Mouse (Mus musculus) midbrain, embryonic 11.5 days (tissue): ENCODE data around the gene Arf3. TPM values are rescaled to one million over a fixed set of nuclear protein-coding genes. Genes with fewer than 3 reads are reported as not detected.
"Not testable (repeated sequence)": the region's sequence is repeated elsewhere in the genome, so short reads cannot be mapped to it uniquely, and the experiment has no call there.

Source experiments
- ATAC-seq: fragments of 200-750 bp; cut with Nextera tagmentation; 2 replicates; pipeline ENCODE4 v1.8.0; 2017; ENCODE audit warnings: moderate TSS enrichment, moderate library complexity; ENCODE audit not compliant: low FRiP score
- DNase-seq: peaks from one replicate; pipeline ENCODE4 v3.0.0; 2015; ENCODE audit warnings: low spot score; ENCODE audit errors: missing footprints
- H3K27ac ChIP-seq: fragments of 300-500 bp; sonication (generic); 2 replicates; pipeline ENCODE4 v1.5.1; 2014; ENCODE audit warnings: low read depth, low read length
- H3K27me3 ChIP-seq: fragments of 300-500 bp; sonication (generic); 2 replicates; pipeline ENCODE4 v1.6.1; 2014; ENCODE audit warnings: mild to moderate bottlenecking, low read length, moderate library complexity, mixed read lengths; ENCODE audit not compliant: control insufficient read depth, insufficient read depth
- H3K36me3 ChIP-seq: fragments of 300-500 bp; sonication (generic); 2 replicates; pipeline ENCODE4 v1.6.1; 2014; ENCODE audit warnings: mild to moderate bottlenecking, low read length, moderate library complexity, mixed read lengths; ENCODE audit not compliant: control insufficient read depth, insufficient read depth
- H3K4me1 ChIP-seq: fragments of 300-500 bp; sonication (generic); 2 replicates; pipeline ENCODE4 v1.6.1; 2014; ENCODE audit warnings: low read length; ENCODE audit not compliant: control insufficient read depth, insufficient read depth
- H3K4me2 ChIP-seq: fragments of 300-500 bp; sonication (generic); 2 replicates; pipeline ENCODE4 v1.6.1; 2014; ENCODE audit warnings: mild to moderate bottlenecking, moderate library complexity
- H3K4me3 ChIP-seq: fragments of 300-500 bp; sonication (generic); 2 replicates; pipeline ENCODE4 v1.5.1; 2014; ENCODE audit warnings: low read depth, low read length
- H3K9ac ChIP-seq: fragments of 300-500 bp; sonication (generic); 2 replicates; pipeline ENCODE4 v1.6.1; 2014; ENCODE audit warnings: low read length
- H3K9me3 ChIP-seq: fragments of 300-500 bp; sonication (generic); 2 replicates; pipeline ENCODE4 v1.6.1; 2016; ENCODE audit warnings: low read length; ENCODE audit not compliant: control insufficient read depth
- WGBS: fragments of 180-500 bp; shearing (Covaris S2); extraction: QIAGEN DNeasy Blood & Tissue Kit; methylation state at CpG from one replicate; pipeline ENCODE4 v1.1.7; 2014; 5-methylcytosine and 5-hydroxymethylcytosine counted together
- polyA plus RNA-seq: library from polyadenylated mRNA; unstranded; fragments of >200 nt; fragmentation: Nextera tagmentation; extraction: Ambion mirVana; gene quantifications from 2 replicates; pipeline ENCODE4 v1.2.1, GENCODE M21; 2014

The Arf3 gene
- polyA plus RNA-seq = 28.1 and 33.4 TPM in 2 replicates

- no peaks in the 10 kb centered on the region; the same call in 1 of the 2 replicates for H3K36me3 ChIP-seq
- WGBS = under 1% methylated on average over 60 of the region's 76 CpGs
- peak within 1 kb of the TSS; percentile 93 for H3K9ac ChIP-seq
- H3K9me3 ChIP-seq = no peaks in the 10 kb centered on the region
- ATAC-seq = peak; percentile 94
- peaks cover 9% of the 10 kb centered on the region for H3K27me3 ChIP-seq
- DNase-seq = peak; percentile 99
- H3K4me1 ChIP-seq = peaks cover 10% of the 10 kb centered on the region
- peak within 1 kb of the TSS; percentile 82 for H3K4me2 ChIP-seq
- H3K27ac ChIP-seq = peak within 1 kb of the TSS; percentile 75
- H3K4me3 ChIP-seq = peak within 1 kb of the TSS; percentile 99
Measured at GRCm38 (mm10) chr15:98762670-98763529, at the start of gene Arf3. TSS of gene Arf3 (minus strand) at chr15:98763214.

- H3K4me3 ChIP-seq, ATAC-seq, DNase-seq, H3K4me2 ChIP-seq, H3K9me3 ChIP-seq, H3K27ac ChIP-seq, H3K36me3 ChIP-seq, H3K9ac ChIP-seq: not testable (repeated sequence)
- peaks cover 19% of the 10 kb centered on the region for H3K4me1 ChIP-seq
- WGBS = 73% methylated on average over 6 of the region's 6 CpGs
- H3K27me3 ChIP-seq = peaks cover 48% of the 10 kb centered on the region
Measured at GRCm38 (mm10) chr15:98810212-98810611, 47.2 kb upstream of the Arf3 start.

- Histone ChIP-seq H3K9me3 (no peaks in the 10 kb centered on the region), H3K27ac (no peak within 1 kb of the TSS), H3K9ac (peak within 1 kb of the TSS; percentile 4; the same call in 1 of the 2 replicates), H3K4me2 (no peak within 1 kb of the TSS), H3K4me3 (no peak within 1 kb of the TSS), H3K36me3 (peaks cover 4% of the 10 kb centered on the region), H3K4me1 (peaks cover 19% of the 10 kb centered on the region), H3K27me3 (peaks cover 57% of the 10 kb centered on the region)
- no peak for DNase-seq
- ATAC-seq = no peak
- WGBS = 62% methylated on average over 3 of the region's 3 CpGs
Measured at GRCm38 (mm10) chr15:98809390-98809789, 46.4 kb upstream of the Arf3 start, which contains the start of gene Ddn. TSS of gene Ddn (minus strand) at chr15:98809490.

GRCm38 (mm10) chr15:98808651-98809134, 45.7 kb upstream of the Arf3 start:
- Histone ChIP-seq H3K27me3 (peaks cover 64% of the 10 kb centered on the region), H3K9ac (peak overlapping the region; percentile 4; the same call in 1 of the 2 replicates), H3K27ac (no peak overlapping the region), H3K4me1 (peaks cover 19% of the 10 kb centered on the region), H3K36me3 (peaks cover 4% of the 10 kb centered on the region), H3K4me3 (no peak overlapping the region), H3K4me2 (no peak overlapping the region), H3K9me3 (no peaks in the 10 kb centered on the region)
- ATAC-seq (no peak), DNase-seq (no peak)
- 11% methylated on average over 6 of the region's 6 CpGs for WGBS

- Histone ChIP-seq H3K9ac (peak overlapping the region; percentile 10; the same call in 1 of the 2 replicates), H3K4me1 (peaks cover 19% of the 10 kb centered on the region), H3K36me3 (peaks cover under 1% of the 10 kb centered on the region; the same call in 1 of the 2 replicates), H3K4me2 (peak overlapping the region; percentile 44), H3K27me3 (peaks cover 70% of the 10 kb centered on the region), H3K27ac (no peak overlapping the region), H3K4me3 (peak overlapping the region; percentile 30), H3K9me3 (no peaks in the 10 kb centered on the region)
- DNase-seq (peak; percentile 92), ATAC-seq (no peak)
- WGBS = 1% methylated on average over 34 of the region's 34 CpGs
Measured at GRCm38 (mm10) chr15:98807895-98808650, 45.1 kb upstream of the Arf3 start.

GRCm38 (mm10) chr15:98806809-98807770, 44.1 kb upstream of the Arf3 start:
- H3K27ac ChIP-seq = no peak overlapping the region
- DNase-seq = peak; percentile 92
- H3K4me3 ChIP-seq = peak overlapping the region; percentile 30
- peak overlapping the region; percentile 44 for H3K4me2 ChIP-seq
- peaks cover 80% of the 10 kb centered on the region for H3K27me3 ChIP-seq
- no peak for ATAC-seq
- no peaks in the 10 kb centered on the region for H3K36me3 ChIP-seq
- peak overlapping the region; percentile 22 for H3K9ac ChIP-seq
- no peaks in the 10 kb centered on the region for H3K9me3 ChIP-seq
- H3K4me1 ChIP-seq = peaks cover 19% of the 10 kb centered on the region
- 1% methylated on average over 53 of the region's 58 CpGs for WGBS

- H3K27me3 ChIP-seq = peaks cover 88% of the 10 kb centered on the region
- peak overlapping the region; percentile 55 for H3K4me2 ChIP-seq
- H3K27ac ChIP-seq = no peak overlapping the region
- ATAC-seq (peak; percentile 19; the same call in 1 of the 2 replicates), DNase-seq (peak; percentile 95)
- H3K4me1 ChIP-seq = peaks cover 19% of the 10 kb centered on the region
- peak overlapping the region; percentile 22 for H3K9ac ChIP-seq
- H3K4me3 ChIP-seq = peak overlapping the region; percentile 30
- H3K36me3 ChIP-seq = no peaks in the 10 kb centered on the region
- H3K9me3 ChIP-seq = no peaks in the 10 kb centered on the region
- 3% methylated on average over 30 of the region's 30 CpGs for WGBS
Measured at GRCm38 (mm10) chr15:98806071-98806808, 43.2 kb upstream of the Arf3 start.
